Mouse (Mus musculus) kidney, postnatal 25 days (tissue): ENCODE data around the gene Tmem159.

Experiments used
- DNase-seq, 2 experiments: peaks; one replicate each; pipeline ENCODE4 v3.0.0; 2021; ENCODE audit warnings: mixed read lengths in 2 of 2

The Tmem159 gene

DNA sequence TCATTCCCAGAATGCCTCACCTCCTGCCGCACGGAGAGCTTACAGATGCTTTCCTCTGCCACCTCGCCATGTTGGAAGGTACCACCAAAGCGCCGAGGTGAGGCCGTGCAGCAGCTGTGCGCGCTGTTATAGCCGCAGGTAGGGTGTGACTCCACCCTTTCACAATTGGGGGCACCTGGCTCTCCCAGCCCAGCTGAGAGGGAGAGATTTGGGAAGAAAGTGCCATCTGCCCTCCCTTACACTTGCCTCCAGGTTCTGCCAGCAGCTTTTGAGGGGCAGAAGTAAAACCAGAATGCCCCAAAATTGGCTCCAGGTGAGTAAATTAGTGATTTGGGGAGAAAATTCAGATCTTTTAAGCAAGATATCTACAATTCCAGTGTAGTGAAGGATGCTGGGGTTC is 43.0 kb downstream of the Tmem159 start, which contains the start of gene Zp2:
TSS of gene Zp2 (minus strand) at position 101 of the 400 bp plus-strand sequence.
- DNase-seq: no peak

DNA sequence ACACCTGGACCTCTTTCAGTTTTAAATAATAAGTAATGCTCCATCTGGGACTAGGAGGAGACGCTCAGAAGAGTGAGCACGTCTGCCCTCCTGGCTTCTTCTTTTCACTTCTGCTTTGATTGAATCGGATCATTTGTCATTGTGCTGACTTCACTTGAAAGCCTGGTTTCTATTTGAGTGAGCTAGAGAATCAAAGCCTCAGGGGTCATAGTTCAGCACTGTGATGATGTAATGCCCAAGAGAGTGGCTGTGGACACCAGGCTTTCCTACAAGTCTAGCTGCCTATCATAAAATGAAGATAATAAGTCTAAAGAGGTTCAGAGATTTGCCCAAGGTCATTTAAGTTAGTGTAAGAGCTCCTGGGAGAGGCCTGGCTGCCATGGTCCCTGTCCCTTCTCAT is 48.1 kb downstream of the Tmem159 start:
- DNase-seq: peak; percentile 41 to 48

DNA sequence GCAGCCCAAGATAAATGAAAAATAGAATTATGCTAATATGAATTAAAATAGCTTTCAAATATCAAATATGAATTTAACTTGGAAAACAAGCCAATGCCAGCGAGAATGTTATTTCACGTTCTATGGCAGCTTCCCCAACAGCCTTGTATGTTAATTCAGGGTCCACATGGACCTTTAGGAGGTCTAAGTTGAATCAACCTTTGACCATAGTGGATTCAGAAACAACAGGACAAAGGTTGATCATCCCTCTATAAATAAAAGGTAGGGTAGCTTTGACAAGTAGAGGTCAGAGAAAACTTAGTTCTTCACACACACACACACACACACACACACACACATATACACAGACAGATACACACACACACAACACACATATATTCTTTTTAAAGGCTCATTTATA is 48.7 kb downstream of the Tmem159 start:
- no peak for DNase-seq

DNA sequence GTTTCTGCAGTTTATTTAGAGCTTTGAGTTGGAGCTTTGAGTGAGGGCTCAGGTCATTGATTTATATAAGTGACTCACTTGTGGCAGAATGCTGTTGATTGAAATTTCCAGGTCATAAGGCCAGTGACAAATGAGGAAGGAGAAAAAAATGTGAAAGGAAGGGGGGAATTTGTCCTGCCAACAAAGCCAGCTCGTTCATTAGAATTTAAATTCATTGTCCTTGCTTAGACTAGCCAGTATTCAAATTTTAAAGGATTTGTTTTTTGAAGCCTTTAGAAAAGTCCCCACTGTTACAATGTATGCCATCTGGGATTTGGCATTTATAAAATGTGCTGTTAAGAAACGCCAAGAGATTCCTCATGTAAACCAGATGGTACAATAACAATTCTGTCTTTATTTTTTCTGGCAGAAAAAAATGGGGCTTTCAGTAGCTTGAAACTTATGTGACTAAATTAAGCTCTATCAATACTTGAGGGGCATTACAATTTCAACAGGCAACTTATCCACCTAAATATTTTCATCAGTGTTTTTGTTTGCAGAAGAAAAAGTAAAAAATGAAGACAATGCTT is 54.8 kb downstream of the Tmem159 start:
- no peak for DNase-seq

DNA sequence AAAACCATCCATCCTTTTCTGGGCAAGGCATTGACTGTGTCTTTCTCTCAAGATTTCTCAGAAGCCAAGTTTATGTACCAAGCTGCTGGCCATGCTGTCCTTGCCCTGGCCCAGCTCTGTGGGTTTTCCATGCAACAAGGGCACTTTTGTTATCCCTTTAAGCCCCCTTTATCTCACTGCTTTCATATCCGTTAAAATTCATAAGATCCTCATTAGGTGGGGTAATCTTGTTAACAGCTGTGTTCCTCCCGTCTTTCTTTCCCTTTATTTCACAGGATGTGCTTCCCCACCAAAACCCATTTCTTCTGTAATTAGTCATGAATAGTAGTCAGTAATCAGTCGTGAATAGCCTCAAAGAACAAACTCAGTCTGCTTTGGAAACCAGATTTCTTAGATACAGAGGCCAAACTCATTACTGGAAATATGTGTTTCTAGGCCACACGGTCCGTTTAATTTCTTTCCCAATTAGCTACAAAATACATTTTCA is 55.5 kb downstream of the Tmem159 start:
- DNase-seq: no peak

DNA sequence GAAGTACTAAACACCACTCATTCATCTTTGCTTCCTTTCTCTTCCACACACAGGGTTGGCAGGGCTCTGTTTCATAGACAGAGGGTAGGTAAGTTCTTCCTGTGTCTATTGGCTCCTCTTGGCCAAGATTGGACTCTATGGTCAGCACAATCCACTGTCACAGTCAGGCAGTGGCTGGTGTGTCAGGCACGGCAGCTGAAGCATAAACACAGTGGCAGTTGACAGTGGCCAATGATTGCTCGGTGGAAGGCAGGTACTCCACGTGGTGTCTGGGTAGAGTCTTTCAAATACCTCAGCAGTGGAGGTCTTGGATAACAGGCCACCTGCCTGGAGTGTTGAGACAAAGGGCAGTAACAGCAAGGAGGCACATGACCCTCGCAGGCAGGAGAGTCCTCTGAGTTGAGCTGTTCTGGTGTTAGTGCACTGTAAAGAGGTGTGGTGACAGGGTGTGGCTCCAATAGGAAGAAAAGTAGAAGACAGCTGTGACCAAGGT is 56.0 kb downstream of the Tmem159 start:
- peak in 1 of 2 experiments; percentile 50 for DNase-seq

DNA sequence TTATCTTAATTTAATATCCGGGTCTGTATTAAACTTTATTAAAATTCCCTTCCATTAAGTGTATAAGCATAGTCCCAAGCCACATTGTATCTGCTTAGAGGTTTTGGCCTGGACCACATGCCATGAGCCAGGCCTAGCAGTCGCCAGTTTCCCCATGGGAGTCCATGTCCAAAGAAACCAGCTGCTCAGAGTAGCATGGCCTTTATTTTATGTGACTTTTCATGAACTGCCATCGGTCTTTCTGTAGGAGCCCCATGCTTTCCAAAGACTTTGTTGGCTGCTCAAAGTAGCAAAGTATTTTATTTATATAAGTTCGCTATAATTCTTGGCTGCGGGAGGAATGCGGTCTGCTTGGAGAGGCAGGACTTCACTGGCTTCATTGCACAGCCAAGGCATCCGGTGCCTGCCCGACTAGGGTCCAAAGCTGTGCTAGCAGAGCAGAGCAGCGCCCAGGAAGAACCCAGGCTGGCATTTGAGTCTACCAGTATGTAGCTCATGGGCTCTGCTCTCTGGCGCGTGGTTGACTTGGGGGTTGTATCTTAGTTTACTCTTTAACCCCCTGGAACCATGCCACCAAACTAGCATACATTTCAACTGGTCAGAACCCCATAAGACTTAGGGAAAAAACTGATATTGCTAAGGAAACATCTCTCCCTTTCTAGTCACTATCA is 61.6 kb downstream of the Tmem159 start:
- DNase-seq: peak; percentile 46 to 76
